Comparison of ENCODE assay signal across 12 mouse cellular contexts in genomic region chr8:120697979-120698272, GRCm38 (mm10). TPM values are rescaled to one million over a fixed set of nuclear protein-coding genes. Genes with fewer than 3 reads are reported as not detected.
A peak's percentile ranks its signal among the peaks of the same experiment; 100 is the strongest.
DNase-seq lines count a peak whose midpoint lies in the region; ATAC-seq and TF ChIP-seq lines count a peak whose summit lies in the region.
"Had no signal": no experiment of that assay in that cellular context is flagged by ENCODE, and none has a peak within 500 bp of the region (broad histone marks: within the 10 kb centered on the region; RNA-seq: fewer than 3 reads in every experiment).

No protein-coding gene starts in this region.

- intact Hi-C loops in left cerebral cortex, adult 2 months (cut with DNase I), result no loop called here

- no peak for TF ChIP-seq POLR2A in bone marrow macrophage, adult 2 months (IDR thresholded peaks at IDR 0.05; ENCODE audit: borderline replicate concordance, low read depth, low read length)

- H3K27me3 ChIP-seq in E14TG2a.4 (ENCODE audit: insufficient read depth, low read length), result peaks cover 31% of the 10 kb centered on the region
- H3K27me3 ChIP-seq in midbrain, embryonic 16.5 days (ENCODE audit: control insufficient read depth, insufficient read depth, low read depth, low read length), result no peaks in the 10 kb centered on the region; the same call in 1 of the 2 replicates
- H3K27me3 ChIP-seq: embryonic facial prominence, embryonic 12.5 days had no signal

- no peaks in the 10 kb centered on the region for H3K36me3 ChIP-seq in E14TG2a.4 (ENCODE audit: insufficient read depth, low read length)
- no peaks in the 10 kb centered on the region for H3K36me3 ChIP-seq in midbrain, embryonic 16.5 days (ENCODE audit: control insufficient read depth, insufficient read depth, low read length)
- H3K36me3 ChIP-seq: embryonic facial prominence, embryonic 12.5 days; midbrain, embryonic 12.5 days had no signal

- no peak overlapping the region for H3K27ac ChIP-seq in left cerebral cortex, adult 2 months
- H3K27ac ChIP-seq in bone marrow macrophage, adult 2 months (ENCODE audit: insufficient read depth, low read depth, low read length), result peak overlapping the region; percentile 76
- H3K27ac ChIP-seq in midbrain, embryonic 16.5 days (ENCODE audit: low read length), result no peak overlapping the region
- H3K27ac ChIP-seq: embryonic facial prominence, embryonic 12.5 days; midbrain, embryonic 12.5 days had no signal

- peak; percentile 39 for TF ChIP-seq CTCF in left cerebral cortex, adult 2 months (IDR thresholded peaks at IDR 0.05)
- TF ChIP-seq CTCF in E14TG2a.4 (conservative IDR thresholded peaks at IDR 0.05; ENCODE audit: low read length), result peak; percentile 88
- TF ChIP-seq CTCF in bone marrow macrophage, adult 2 months (IDR thresholded peaks at IDR 0.05; ENCODE audit: low read depth, low read length), result peak; percentile 88

- no peak for ATAC-seq in inflammation-experienced regulatory T-cells, adult 6 months
- ATAC-seq in midbrain, embryonic 16.5 days, result no peak

- no peak for DNase-seq in left cerebral cortex, adult 2 months (ENCODE audit: extremely low spot score in 1 of 2, low spot score in 2 of 2)
- DNase-seq in left cerebral cortex, adult 11 months (ENCODE audit: low spot score), result no peak
- DNase-seq in naive thymus-derived CD4-positive, alpha-beta T cell, adult 2 months (ENCODE audit: low read depth), result peak; percentile 54
- DNase-seq in frontal cortex, postnatal 10 days (ENCODE audit: low spot score in 2 of 2), result no peak
- DNase-seq: layer of hippocampus, adult 9-11 months had no signal

- peaks cover 20% of the 10 kb centered on the region for H3K4me1 ChIP-seq in E14TG2a.4 (replicated peaks; ENCODE audit: low read depth, low read length)
- H3K4me1 ChIP-seq in bone marrow macrophage, adult 2 months (ENCODE audit: control insufficient read depth, insufficient read depth, low read length), result peaks cover 77% of the 10 kb centered on the region
- no peaks in the 10 kb centered on the region for H3K4me1 ChIP-seq in midbrain, embryonic 16.5 days (ENCODE audit: control insufficient read depth, insufficient read depth, low read length)
- H3K4me1 ChIP-seq: midbrain, embryonic 12.5 days had no signal

- no peak overlapping the region for H3K4me2 ChIP-seq in midbrain, embryonic 16.5 days (ENCODE audit: low read length)
- H3K4me2 ChIP-seq: embryonic facial prominence, embryonic 12.5 days; midbrain, embryonic 12.5 days had no signal

- H3K4me3 ChIP-seq in left cerebral cortex, adult 2 months, result no peak overlapping the region
- no peak overlapping the region for H3K4me3 ChIP-seq in E14TG2a.4 (replicated peaks; ENCODE audit: low read length)
- no peak overlapping the region for H3K4me3 ChIP-seq in bone marrow macrophage, adult 2 months (ENCODE audit: insufficient read depth, low read length)
- no peak overlapping the region for H3K4me3 ChIP-seq in midbrain, embryonic 16.5 days (ENCODE audit: low read depth, low read length)
- H3K4me3 ChIP-seq: embryonic facial prominence, embryonic 12.5 days; midbrain, embryonic 12.5 days had no signal

- no peaks in the 10 kb centered on the region for H3K9me3 ChIP-seq in E14TG2a.4 (ENCODE audit: low read length)
- H3K9me3 ChIP-seq in midbrain, embryonic 16.5 days (replicated peaks; ENCODE audit: control insufficient read depth, low read length, poor library complexity, severe bottlenecking), result no peaks in the 10 kb centered on the region
- H3K9me3 ChIP-seq: embryonic facial prominence, embryonic 12.5 days; midbrain, embryonic 12.5 days had no signal

- H3K9ac ChIP-seq in midbrain, embryonic 16.5 days (ENCODE audit: low read depth, low read length), result no peak overlapping the region
- H3K9ac ChIP-seq: embryonic facial prominence, embryonic 12.5 days; midbrain, embryonic 12.5 days had no signal

RNA-seq across cellular contexts. Expression of gene Emc8, which starts 29.6 kb away (rescaled TPM):
- total RNA-seq in left cerebral cortex, adult 2 months (2021), result 10 to 100 TPM; 68.1 to 81.2 TPM
- polyA plus RNA-seq in bone marrow macrophage, adult 2 months (2012; ENCODE audit: insufficient read depth, insufficient read length, missing spikeins), result 56.5 and 61.3 TPM in 2 replicates
- 10 to 100 TPM; 41.3 to 90.8 (median 53.1) TPM for polyA plus RNA-seq in inflammation-experienced regulatory T-cells, adult 6 months (2017; shearing (Covaris generic))
- 99.5 and 105 TPM in 2 replicates for polyA plus RNA-seq in midbrain, embryonic 16.5 days (2015; fragmentation: Nextera tagmentation; extraction: Ambion mirVana)

RNA-seq across cellular contexts. Expression of gene Cox4i1, which starts 29.9 kb away (rescaled TPM):
- 1,000 to 10,000 TPM; 1,050 to 1,086 TPM for total RNA-seq in left cerebral cortex, adult 2 months (2021)
- 607 and 651 TPM in 2 replicates for polyA plus RNA-seq in bone marrow macrophage, adult 2 months (2012; ENCODE audit: insufficient read depth, insufficient read length, missing spikeins)
- polyA plus RNA-seq in inflammation-experienced regulatory T-cells, adult 6 months (2017; shearing (Covaris generic)), result 1,000 to 10,000 TPM; 1,064 to 1,179 (median 1,122) TPM
- 1,051 and 1,134 TPM in 2 replicates for polyA plus RNA-seq in midbrain, embryonic 16.5 days (2015; fragmentation: Nextera tagmentation; extraction: Ambion mirVana)

RNA-seq across cellular contexts. Expression of gene Gm27021, which starts 30.0 kb away (rescaled TPM):
- 1 to 10 TPM in 1 of 2 experiments, not detected in 1; 1.5 TPM for total RNA-seq in left cerebral cortex, adult 2 months (2021)
- not detected in 2 replicates for polyA plus RNA-seq in bone marrow macrophage, adult 2 months (2012; ENCODE audit: insufficient read depth, insufficient read length, missing spikeins)
- under 1 TPM in 1 of 3 experiments, not detected in 2; 0.98 TPM for polyA plus RNA-seq in inflammation-experienced regulatory T-cells, adult 6 months (2017; shearing (Covaris generic))
- polyA plus RNA-seq in midbrain, embryonic 16.5 days (2015; fragmentation: Nextera tagmentation; extraction: Ambion mirVana), result 4.7 and 5.6 TPM in 2 replicates
- total RNA-seq: heart, adult 18-20 months had no signal

RNA-seq across cellular contexts. Expression of gene Irf8, which starts 38.2 kb away (rescaled TPM):
- total RNA-seq in left cerebral cortex, adult 2 months (2021), result 1 to 10 TPM; 3.7 to 5.5 TPM
- 157 and 163 TPM in 2 replicates for polyA plus RNA-seq in bone marrow macrophage, adult 2 months (2012; ENCODE audit: insufficient read depth, insufficient read length, missing spikeins)
- polyA plus RNA-seq in inflammation-experienced regulatory T-cells, adult 6 months (2017; shearing (Covaris generic)), result 10 to 100 TPM; 14.7 to 24.6 (median 20.5) TPM
- polyA plus RNA-seq in midbrain, embryonic 16.5 days (2015; fragmentation: Nextera tagmentation; extraction: Ambion mirVana), result 3.9 TPM in 2 replicates

RNA-seq across cellular contexts. Expression of gene 1190005I06Rik, which starts 50.5 kb away (rescaled TPM):
- 10 to 100 TPM; 11.3 to 11.5 TPM for total RNA-seq in left cerebral cortex, adult 2 months (2021)
- 1.1 and 1.6 TPM in 2 replicates for polyA plus RNA-seq in bone marrow macrophage, adult 2 months (2012; ENCODE audit: insufficient read depth, insufficient read length, missing spikeins)
- polyA plus RNA-seq in inflammation-experienced regulatory T-cells, adult 6 months (2017; shearing (Covaris generic)), result 1 to 10 TPM in 1 of 3 experiments, not detected in 2; 1.6 TPM
- polyA plus RNA-seq in midbrain, embryonic 16.5 days (2015; fragmentation: Nextera tagmentation; extraction: Ambion mirVana), result 18.2 and 22.2 TPM in 2 replicates
